In genomic region chr2:75842302-75842701, GRCm38 (mm10) we compare ENCODE assay signal across 30 mouse cellular contexts.
"Had no signal": no experiment of that assay in that cellular context is flagged by ENCODE, and none has a peak within 500 bp of the region (broad histone marks: within the 10 kb centered on the region; RNA-seq: fewer than 3 reads in every experiment).

No protein-coding gene starts in this region.

- H3K4me3 ChIP-seq: limb, embryonic 10.5 days; limb, embryonic 12.5 days; limb, embryonic 13.5 days; limb, embryonic 15.5 days; liver, embryonic 13.5 days; liver, embryonic 15.5 days; lung, embryonic 15.5 days; megakaryocyte, embryonic 14.5 days; midbrain, embryonic 10.5 days; midbrain, embryonic 12.5 days; midbrain, embryonic 13.5 days; midbrain, embryonic 15.5 days; myocyte; neural tube, embryonic 12.5 days had no signal

- H3K27ac ChIP-seq: limb, embryonic 10.5 days; limb, embryonic 12.5 days; limb, embryonic 13.5 days; limb, embryonic 15.5 days; liver, embryonic 13.5 days; liver, embryonic 14.5 days; liver, embryonic 15.5 days; lung, embryonic 15.5 days; macrophage; midbrain, embryonic 10.5 days; midbrain, embryonic 12.5 days; midbrain, embryonic 13.5 days; midbrain, embryonic 15.5 days; neural tube, embryonic 12.5 days had no signal

- H3K9me3 ChIP-seq: limb, embryonic 10.5 days; limb, embryonic 12.5 days; limb, embryonic 13.5 days; limb, embryonic 15.5 days; liver, embryonic 13.5 days; liver, embryonic 15.5 days; lung, embryonic 15.5 days; megakaryocyte, embryonic 14.5 days; midbrain, embryonic 10.5 days; midbrain, embryonic 12.5 days; midbrain, embryonic 13.5 days; midbrain, embryonic 15.5 days; neural tube, embryonic 12.5 days had no signal

- H3K36me3 ChIP-seq: limb, embryonic 10.5 days; limb, embryonic 12.5 days; limb, embryonic 13.5 days; limb, embryonic 15.5 days; liver, embryonic 13.5 days; liver, embryonic 15.5 days; lung, embryonic 15.5 days; midbrain, embryonic 10.5 days; midbrain, embryonic 12.5 days; midbrain, embryonic 13.5 days; midbrain, embryonic 15.5 days; neural tube, embryonic 12.5 days had no signal

- ATAC-seq: liver, postnatal 0 days; lung, postnatal 0 days; midbrain, embryonic 13.5 days; midbrain, embryonic 15.5 days; midbrain, embryonic 16.5 days had no signal

- H3K27me3 ChIP-seq: limb, embryonic 12.5 days; limb, embryonic 13.5 days; limb, embryonic 15.5 days; liver, embryonic 13.5 days; liver, embryonic 15.5 days; lung, embryonic 15.5 days; megakaryocyte, embryonic 14.5 days; midbrain, embryonic 12.5 days; midbrain, embryonic 13.5 days; midbrain, embryonic 15.5 days; neural tube, embryonic 12.5 days had no signal

- H3K4me1 ChIP-seq: limb, embryonic 10.5 days; limb, embryonic 15.5 days; midbrain, embryonic 15.5 days; neural tube, embryonic 12.5 days had no signal

- H3K4me2 ChIP-seq: limb, embryonic 12.5 days; limb, embryonic 13.5 days; limb, embryonic 15.5 days; liver, embryonic 13.5 days; liver, embryonic 15.5 days; lung, embryonic 14.5 days; lung, embryonic 15.5 days; midbrain, embryonic 11.5 days; midbrain, embryonic 12.5 days; midbrain, embryonic 13.5 days; midbrain, embryonic 15.5 days; neural tube, embryonic 12.5 days had no signal

- DNase-seq: left cerebral cortex, postnatal 4 days; liver; liver, embryonic 13.5 days; liver, postnatal 0 days; lung, adult 18-20 months; lung, adult 2 months; lung, embryonic 14.5 days; lung, postnatal 10 days; lung, postnatal 14 days; lung, postnatal 36 days; lung, postnatal 4 days; midbrain, embryonic 14.5 days had no signal

- H3K9ac ChIP-seq: limb, embryonic 12.5 days; limb, embryonic 13.5 days; limb, embryonic 15.5 days; liver, embryonic 13.5 days; liver, embryonic 14.5 days; liver, embryonic 15.5 days; liver, postnatal 0 days; lung, embryonic 14.5 days; lung, embryonic 15.5 days; midbrain, embryonic 12.5 days; midbrain, embryonic 13.5 days; midbrain, embryonic 15.5 days; neural tube, embryonic 12.5 days had no signal
